Mouse (Mus musculus) T-cell, adult 2 months (primary cell): Measurements from ENCODE around the gene Cdc42bpg.

Experiments
- DNase-seq: peaks from one replicate; pipeline ENCODE4 v3.0.0; 2022; ENCODE audit warnings: low spot score

Gene Cdc42bpg

GRCm38 (mm10) chr19:6331719-6332516 is 25.7 kb downstream of the Cdc42bpg start:
- peak; percentile 74 for DNase-seq

GRCm38 (mm10) chr19:6333761-6334595 is 27.7 kb downstream of the Cdc42bpg start:
- DNase-seq, result no peak

- peak; percentile 88 for DNase-seq
Measured at GRCm38 (mm10) chr19:6334673-6335457, 28.6 kb downstream of the Cdc42bpg start, which contains the start of gene Men1. Men1 (plus strand) TSS chr19:6334979.

- DNase-seq, result no peak
Measured at GRCm38 (mm10) chr19:6335458-6335827, 29.2 kb downstream of the Cdc42bpg start.

- DNase-seq, result no peak
Measured at GRCm38 (mm10) chr19:6336920-6337319, 30.7 kb downstream of the Cdc42bpg start.

GRCm38 (mm10) chr19:6338171-6338570 is 31.9 kb downstream of the Cdc42bpg start:
- DNase-seq, result no peak

- no peak for DNase-seq
Measured at GRCm38 (mm10) chr19:6338716-6339115, 32.5 kb downstream of the Cdc42bpg start.

- DNase-seq, result no peak
Measured at GRCm38 (mm10) chr19:6339191-6339590, 32.9 kb downstream of the Cdc42bpg start.

- peak; percentile 89 for DNase-seq
Measured at GRCm38 (mm10) chr19:6339890-6340504, 33.7 kb downstream of the Cdc42bpg start.

GRCm38 (mm10) chr19:6340524-6341452 is 34.5 kb downstream of the Cdc42bpg start, which contains the start of gene Map4k2:
Map4k2 (plus strand) TSS chr19:6341135.
- DNase-seq, result peak; percentile 88

GRCm38 (mm10) chr19:6341453-6342077 is 35.3 kb downstream of the Cdc42bpg start:
- DNase-seq, result peak; percentile 41

- DNase-seq, result no peak
Measured at GRCm38 (mm10) chr19:6342276-6342933, 36.1 kb downstream of the Cdc42bpg start.

GRCm38 (mm10) chr19:6343066-6343925 is 37.0 kb downstream of the Cdc42bpg start:
- DNase-seq, result no peak

- DNase-seq, result no peak
Measured at GRCm38 (mm10) chr19:6343996-6344395, 37.7 kb downstream of the Cdc42bpg start.

- no peak for DNase-seq
Measured at GRCm38 (mm10) chr19:6346023-6346422, 39.8 kb downstream of the Cdc42bpg start.

- DNase-seq, result no peak
Measured at GRCm38 (mm10) chr19:6346661-6347060, 40.4 kb downstream of the Cdc42bpg start.

GRCm38 (mm10) chr19:6347615-6348014 is 41.4 kb downstream of the Cdc42bpg start:
- DNase-seq, result no peak

- DNase-seq, result no peak
Measured at GRCm38 (mm10) chr19:6348717-6349116, 42.5 kb downstream of the Cdc42bpg start.
